In the genomic region with DNA sequence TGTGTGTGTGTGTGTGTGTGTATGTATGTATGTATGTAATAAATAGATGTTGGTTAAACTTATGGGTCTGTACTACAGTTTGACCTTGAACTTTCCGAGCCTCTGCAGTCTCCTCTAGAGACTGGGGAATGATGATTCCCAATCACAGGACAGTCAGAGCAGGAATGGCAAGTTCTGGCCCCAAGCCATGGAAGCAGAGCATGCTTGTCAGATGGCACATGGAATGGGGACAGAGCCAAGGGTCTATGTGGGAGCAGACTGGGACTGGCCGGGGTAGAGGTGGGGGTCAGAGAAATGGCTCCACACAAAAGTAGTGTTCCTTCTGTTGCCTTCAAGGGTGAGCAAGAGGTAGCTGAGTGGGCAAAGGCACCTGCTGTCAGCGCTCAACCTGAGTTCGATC, we compare ENCODE assay signal across 20 mouse cellular contexts. TPM values are rescaled to one million over a fixed set of nuclear protein-coding genes. Genes with fewer than 3 reads are reported as not detected.
"Had no signal": no experiment of that assay in that cellular context is flagged by ENCODE, and none has a peak within 500 bp of the region (broad histone marks: within the 10 kb centered on the region; RNA-seq: fewer than 3 reads in every experiment).

No protein-coding gene starts in this region.

- H3K36me3 ChIP-seq: midbrain, embryonic 12.5 days; midbrain, embryonic 15.5 days; neural tube, embryonic 13.5 days; neural tube, embryonic 15.5 days had no signal

- H3K4me3 ChIP-seq: midbrain, embryonic 12.5 days; midbrain, embryonic 15.5 days; myocyte; neural tube, embryonic 13.5 days; neural tube, embryonic 15.5 days had no signal

- H3K27me3 ChIP-seq: midbrain, embryonic 15.5 days; neural tube, embryonic 13.5 days; neural tube, embryonic 15.5 days had no signal

- ATAC-seq: midbrain, embryonic 15.5 days had no signal

- DNase-seq: lung, adult 18-20 months; lung, embryonic 14.5 days; lung, postnatal 10 days; lung, postnatal 4 days; retina, postnatal 1 day; right cerebral cortex, adult 18-20 months; right cerebral cortex, postnatal 25 days; right cerebral cortex, postnatal 4 days; spleen, adult 18-20 months; thymus, adult 18-20 months; thymus, postnatal 14 days; thymus, postnatal 36 days had no signal

- H3K9me3 ChIP-seq: midbrain, embryonic 12.5 days; midbrain, embryonic 15.5 days; neural tube, embryonic 13.5 days; neural tube, embryonic 15.5 days had no signal

- H3K27ac ChIP-seq: midbrain, embryonic 12.5 days; midbrain, embryonic 15.5 days; neural tube, embryonic 13.5 days; neural tube, embryonic 15.5 days had no signal

- H3K4me2 ChIP-seq: lung, embryonic 14.5 days; midbrain, embryonic 12.5 days; midbrain, embryonic 15.5 days; neural tube, embryonic 13.5 days; neural tube, embryonic 15.5 days had no signal

- H3K9ac ChIP-seq: lung, embryonic 14.5 days; midbrain, embryonic 12.5 days; midbrain, embryonic 15.5 days; neural tube, embryonic 13.5 days; neural tube, embryonic 15.5 days had no signal

RNA-seq across cellular contexts. Expression of gene Edn2, which starts 7.3 kb away (rescaled TPM):
- total RNA-seq: megakaryocyte, adult 5-6 weeks; megakaryocyte-erythroid progenitor cell, adult 5-6 weeks had no signal
- polyA plus RNA-seq: midbrain, embryonic 12.5 days; myocyte; neural tube, embryonic 11.5 days had no signal
